Mouse (Mus musculus) heart, adult 2 months (tissue): Measurements from ENCODE around the gene Dop1b. TPM values are rescaled to one million over a fixed set of nuclear protein-coding genes. Genes with fewer than 3 reads are reported as not detected.

Source experiments
- DNase-seq, 2 experiments: peaks; one replicate each; pipeline ENCODE4 v3.0.0; 2021
- H3K27ac ChIP-seq: fragments of 200-600 bp; 2 replicates; pipeline ENCODE4 v1.8.1; 2022
- H3K27me3 ChIP-seq: fragments of 200-500 bp; 2 replicates; pipeline ENCODE4 v1.6.1; 2012; ENCODE audit warnings: mild to moderate bottlenecking, low read length, inconsistent platforms, mixed read lengths; ENCODE audit not compliant: control insufficient read depth, insufficient read depth
- H3K36me3 ChIP-seq: fragments of 200-500 bp; 2 replicates; pipeline ENCODE4 v1.6.1; 2012; ENCODE audit warnings: low read length, inconsistent platforms; ENCODE audit not compliant: control insufficient read depth, insufficient read depth
- H3K4me1 ChIP-seq: fragments of 200-500 bp; 2 replicates; pipeline ENCODE4 v1.6.1; 2011; ENCODE audit warnings: low read length; ENCODE audit not compliant: control insufficient read depth, insufficient read depth
- H3K4me3 ChIP-seq: fragments of 200-600 bp; 2 replicates; pipeline ENCODE4 v1.8.1; 2022
- H3K79me2 ChIP-seq: fragments of 200-500 bp; replicated peaks from 2 replicates; pipeline ENCODE4 v1.6.1; 2012; ENCODE audit warnings: mild to moderate bottlenecking, inconsistent platforms, low read length, moderate library complexity, mixed read lengths; ENCODE audit not compliant: control insufficient read depth, insufficient read depth
- H3K9ac ChIP-seq: fragments of 200-500 bp; 2 replicates; pipeline ENCODE4 v1.6.1; 2012; ENCODE audit warnings: low read depth, mild to moderate bottlenecking, control low read depth, inconsistent platforms, low read length, mixed read lengths
- CTCF ChIP-seq: fragments of 200-600 bp; IDR thresholded peaks from 2 replicates; pipeline ENCODE4 v1.8.1; 2022; ENCODE audit warnings: antibody characterized with exemption, mild to moderate bottlenecking, moderate library complexity
- EP300 ChIP-seq: fragments of 200-500 bp; IDR thresholded peaks from 2 replicates; pipeline ENCODE4 v1.6.1; 2011; ENCODE audit warnings: low read depth, low read length, control low read depth; ENCODE audit not compliant: insufficient read depth
- POLR2A ChIP-seq: fragments of 200-500 bp; IDR thresholded peaks from 2 replicates; pipeline ENCODE4 v1.6.1; 2011; ENCODE audit warnings: mild to moderate bottlenecking, low read depth, low read length, control low read depth; ENCODE audit not compliant: insufficient read depth
- WGBS: fragments of 180-500 bp; shearing (Covaris S2); methylation state at CpG from one replicate; pipeline ENCODE4 v1.1.7; 2018; 5-methylcytosine and 5-hydroxymethylcytosine counted together
- intact Hi-C: fragments of 180-260 bp; cut with DNase I; formaldehyde crosslinking; loops from one replicate; pipeline ENCODE4 v1.15.1; 2025
- polyA plus RNA-seq: library from polyadenylated mRNA; depleted of rRNA; stranded (reverse); fragments of >200 nt; gene quantifications from 2 replicates; pipeline ENCODE4 v1.2.3, GENCODE M21; 2012
- total RNA-seq, 2 experiments: library from RNA; stranded (reverse); gene quantifications; 2 replicates each; pipeline ENCODE4 v1.2.3; 2021

The Dop1b gene
- total and polyA plus RNA-seq, 3 experiments: 15.5 to 17.6 (median 15.7) TPM

DNA sequence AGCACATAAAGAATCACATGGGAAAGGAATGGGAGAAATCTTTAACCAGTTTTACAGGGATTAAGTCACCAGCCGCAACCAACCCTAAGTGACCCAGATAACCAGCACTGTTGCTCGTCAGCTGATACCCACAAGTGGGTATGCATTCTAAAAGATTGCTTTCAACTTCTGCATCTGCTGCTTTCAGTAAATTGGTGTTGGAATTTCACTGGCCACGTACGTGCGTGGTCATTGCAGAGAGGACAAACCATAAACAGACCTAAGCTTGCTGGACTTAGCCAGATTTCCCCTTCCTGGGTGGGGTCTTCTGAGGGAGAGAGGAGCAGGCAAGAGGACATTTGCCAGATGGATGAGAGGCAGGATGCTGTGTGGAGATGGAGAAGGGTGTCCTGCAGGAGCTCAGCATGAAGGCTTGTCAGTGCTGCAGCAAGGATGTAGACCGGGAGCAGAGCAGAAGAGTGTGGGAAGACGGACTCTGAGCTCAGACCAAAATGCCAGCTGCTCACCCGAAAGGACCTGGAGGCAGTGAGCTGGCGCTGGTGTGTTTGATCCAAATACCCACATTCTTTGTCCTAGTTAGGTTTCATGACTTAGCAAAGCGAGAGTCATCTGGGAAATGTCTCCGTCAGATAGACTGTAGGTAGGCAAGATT, 86.3 kb downstream of the Dop1b start:
- H3K79me2 ChIP-seq: no peaks in the 10 kb centered on the region
- no peak for TF ChIP-seq POLR2A
- TF ChIP-seq EP300: no peak
- 0 out of 2 replicates have a peak, but pooled peaks cover 3% of the 10 kb centered on the region for H3K4me1 ChIP-seq
- H3K9ac ChIP-seq: no peak overlapping the region
- no peak overlapping the region for H3K4me3 ChIP-seq
- intact Hi-C loops: no loop called here
- no peaks in the 10 kb centered on the region for H3K27me3 ChIP-seq
- no peak for DNase-seq
- H3K36me3 ChIP-seq: no peaks in the 10 kb centered on the region
- H3K27ac ChIP-seq: no peak overlapping the region
- 75% methylated on average over 11 of the region's 11 CpGs for WGBS

DNA sequence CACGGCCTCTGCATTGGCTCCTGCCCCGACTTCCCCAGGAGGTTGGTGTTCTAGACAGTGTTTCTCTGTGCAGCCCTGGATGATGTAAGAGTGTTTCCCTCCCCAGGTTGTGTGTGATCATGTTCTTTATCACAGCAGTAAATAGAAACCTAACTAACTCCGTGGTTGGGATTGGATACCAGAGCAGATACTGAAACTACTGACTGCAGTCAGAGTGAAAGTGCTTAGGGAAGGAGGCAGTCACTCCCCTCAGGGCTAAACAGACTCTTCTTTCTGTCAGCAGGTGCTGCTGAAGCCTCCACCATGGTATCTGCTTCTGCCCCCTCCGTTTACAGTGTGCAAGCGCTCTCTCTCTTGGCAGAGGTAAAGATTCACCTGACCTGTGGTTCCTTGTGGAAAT, 86.9 kb downstream of the Dop1b start:
- no peaks in the 10 kb centered on the region for H3K79me2 ChIP-seq
- intact Hi-C loops: no loop called here
- H3K4me1 ChIP-seq: 0 out of 2 replicates have a peak, but pooled peaks cover 3% of the 10 kb centered on the region
- no peaks in the 10 kb centered on the region for H3K36me3 ChIP-seq
- H3K9ac ChIP-seq: no peak overlapping the region
- no peak overlapping the region for H3K27ac ChIP-seq
- WGBS: 62% methylated on average over 5 of the region's 5 CpGs
- no peak for DNase-seq
- TF ChIP-seq POLR2A (no peak), CTCF (no peak), EP300 (no peak)
- H3K27me3 ChIP-seq: no peaks in the 10 kb centered on the region
- H3K4me3 ChIP-seq: no peak overlapping the region

DNA sequence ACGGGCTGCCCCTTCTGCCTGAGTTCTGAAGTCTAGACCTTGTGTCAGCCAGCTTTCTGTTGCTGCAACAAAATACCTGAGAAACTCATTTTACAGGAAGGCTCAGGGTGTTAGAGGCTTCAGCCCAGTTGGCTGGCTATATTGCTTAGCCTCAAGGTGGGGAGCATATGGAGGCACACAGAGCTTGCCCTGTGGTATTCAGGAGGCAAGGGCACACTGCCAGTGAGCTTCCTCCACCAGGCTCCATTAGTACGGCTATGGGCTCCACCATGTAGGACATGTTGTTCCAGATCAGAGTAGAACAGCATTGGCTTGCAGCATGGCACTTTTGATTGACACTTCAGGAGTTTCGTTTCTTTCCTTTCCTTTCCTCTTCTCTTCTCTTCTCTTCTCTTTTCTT, 87.4 kb downstream of the Dop1b start:
- H3K9ac ChIP-seq: no peak overlapping the region
- TF ChIP-seq CTCF (no peak), EP300 (no peak), POLR2A (no peak)
- intact Hi-C loops: no loop called here
- no peaks in the 10 kb centered on the region for H3K36me3 ChIP-seq
- WGBS: 80% methylated on average over 3 of the region's 3 CpGs
- H3K79me2 ChIP-seq: no peaks in the 10 kb centered on the region
- H3K27me3 ChIP-seq: no peaks in the 10 kb centered on the region
- H3K27ac ChIP-seq: no peak overlapping the region
- H3K4me3 ChIP-seq: no peak overlapping the region
- no peak for DNase-seq
- 0 out of 2 replicates have a peak, but pooled peaks cover 3% of the 10 kb centered on the region for H3K4me1 ChIP-seq

DNA sequence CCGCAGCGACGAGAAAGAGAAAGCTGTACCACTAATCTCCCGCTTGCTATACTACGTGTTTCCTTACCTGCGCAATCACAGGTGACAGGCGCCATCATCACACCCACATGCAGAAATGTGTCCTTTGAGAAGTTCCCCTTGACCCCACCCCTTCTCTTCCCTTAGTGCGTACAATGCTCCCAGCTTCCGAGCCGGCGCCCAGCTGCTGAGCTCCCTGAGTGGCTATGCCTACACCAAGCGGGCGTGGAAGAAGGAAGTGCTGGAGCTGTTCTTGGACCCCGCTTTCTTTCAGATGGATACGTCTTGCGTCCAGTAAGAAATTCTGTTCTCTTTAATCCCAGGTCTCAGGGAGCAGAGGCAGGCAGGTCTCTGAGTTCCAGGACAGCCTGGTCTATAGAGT, 88.2 kb downstream of the Dop1b start:
- intact Hi-C loops: no loop called here
- WGBS: 98% methylated on average over 16 of the region's 16 CpGs
- TF ChIP-seq POLR2A (no peak), CTCF (no peak), EP300 (no peak)
- Histone ChIP-seq H3K79me2 (no peaks in the 10 kb centered on the region), H3K9ac (no peak overlapping the region), H3K4me3 (no peak overlapping the region), H3K36me3 (no peaks in the 10 kb centered on the region), H3K27me3 (no peaks in the 10 kb centered on the region), H3K4me1 (0 out of 2 replicates have a peak, but pooled peaks cover 3% of the 10 kb centered on the region), H3K27ac (no peak overlapping the region)
- DNase-seq: no peak

DNA sequence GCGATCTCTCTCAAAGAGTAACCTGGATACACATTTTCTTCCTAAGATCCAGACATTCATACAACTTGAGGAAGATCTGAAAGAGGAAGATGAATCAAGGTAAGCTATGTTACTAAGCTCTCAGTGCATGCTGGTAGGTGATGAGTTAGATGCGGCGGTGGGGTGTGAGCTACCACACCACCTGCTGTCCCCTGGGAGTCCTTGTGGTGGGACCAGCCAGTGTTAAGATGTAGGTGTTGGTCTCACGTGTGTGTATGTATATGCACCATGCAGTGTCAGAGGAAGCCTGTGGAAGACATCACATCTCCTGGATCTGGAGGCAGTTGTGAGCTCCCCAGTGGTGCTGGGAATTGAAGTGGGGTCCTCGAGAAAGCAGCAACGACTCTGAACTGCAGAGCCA, 95.5 kb downstream of the Dop1b start:
- H3K27me3 ChIP-seq: no peaks in the 10 kb centered on the region

DNA sequence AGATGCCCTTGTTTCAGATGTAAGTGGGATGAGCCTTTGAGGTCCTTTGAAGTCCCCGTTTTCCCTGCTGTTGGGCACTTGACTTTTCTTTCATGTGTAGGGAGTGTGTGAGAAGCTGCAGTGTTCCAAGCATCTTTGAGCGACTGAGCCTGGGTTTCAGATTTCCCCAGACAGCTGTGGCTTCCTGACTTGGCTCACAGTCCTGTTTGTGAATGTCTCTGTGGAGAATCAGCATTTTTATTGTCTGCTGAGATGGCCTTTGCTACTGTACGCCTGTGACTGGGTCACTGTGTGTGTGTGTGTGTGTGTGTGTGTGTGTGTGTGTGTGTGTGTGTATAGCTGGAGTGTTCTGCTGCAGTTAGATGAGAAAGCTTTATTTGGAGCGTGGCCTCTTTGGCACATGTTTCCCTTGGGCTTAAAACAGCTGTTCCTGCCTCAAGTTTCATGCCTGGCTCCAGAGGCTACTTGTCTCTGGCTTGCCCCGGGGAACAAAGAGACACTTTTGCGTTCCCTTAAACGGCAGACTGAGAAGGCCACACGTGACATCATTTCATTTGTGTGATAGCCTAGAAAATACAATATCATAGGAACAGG, 96.4 kb downstream of the Dop1b start:
- Histone ChIP-seq H3K27ac (no peak overlapping the region; the same call in 1 of the 2 replicates), H3K36me3 (no peaks in the 10 kb centered on the region), H3K27me3 (no peaks in the 10 kb centered on the region), H3K4me1 (peaks cover 5% of the 10 kb centered on the region; the same call in 1 of the 2 replicates), H3K9ac (no peak overlapping the region), H3K79me2 (no peaks in the 10 kb centered on the region), H3K4me3 (no peak overlapping the region)
- intact Hi-C loops: no loop called here
- peak; percentile 45 to 66 for DNase-seq
- 25% methylated on average over 8 of the region's 8 CpGs for WGBS
- TF ChIP-seq EP300 (peak; percentile 57; the same call in 1 of the 2 replicates), CTCF (no peak), POLR2A (no peak)

More for the DNA sequence above, 95.5 kb downstream of the Dop1b start:
- Histone ChIP-seq H3K4me3 (no peak overlapping the region), H3K9ac (no peak overlapping the region), H3K79me2 (no peaks in the 10 kb centered on the region), H3K36me3 (no peaks in the 10 kb centered on the region), H3K4me1 (peaks cover 5% of the 10 kb centered on the region; the same call in 1 of the 2 replicates), H3K27ac (no peak overlapping the region)
- WGBS: 92% methylated on average over 6 of the region's 6 CpGs
- intact Hi-C loops: no loop called here
- DNase-seq: no peak
- TF ChIP-seq EP300 (no peak), CTCF (no peak), POLR2A (no peak)
